Mouse (Mus musculus) G1E (cell line): ENCODE measurements around the gene Sap30bp. TPM values are rescaled to one million over a fixed set of nuclear protein-coding genes. Genes with fewer than 3 reads are reported as not detected.

Experiments
- ATAC-seq: 2 replicates; pipeline ENCODE4 v1.8.0; 2016; ENCODE audit warnings: mild to moderate bottlenecking; ENCODE audit not compliant: insufficient number of reproducible peaks, poor library complexity, low FRiP score, severe bottlenecking; ENCODE audit errors: extremely low read depth
- DNase-seq: peaks from one replicate; pipeline ENCODE4 v3.0.0; 2012; ENCODE audit warnings: low spot score
- H3K27me3 ChIP-seq: 2 replicates; pipeline ENCODE4 v1.6.1; 2012; ENCODE audit warnings: mild to moderate bottlenecking, low read length, inconsistent platforms; ENCODE audit not compliant: insufficient read depth
- H3K36me3 ChIP-seq: replicated peaks from 2 replicates; pipeline ENCODE3; 2012; ENCODE audit warnings: mild to moderate bottlenecking, inconsistent platforms
- H3K4me1 ChIP-seq: 2 replicates; pipeline ENCODE4 v1.6.1; 2012; ENCODE audit warnings: low read depth, low read length, inconsistent platforms, mixed read lengths; ENCODE audit not compliant: insufficient read depth
- H3K4me3 ChIP-seq: 2 replicates; pipeline ENCODE4 v1.5.1; 2012; ENCODE audit warnings: low read depth, mild to moderate bottlenecking, inconsistent platforms, low read length, moderate library complexity, mixed read lengths
- H3K9me3 ChIP-seq: replicated peaks from 2 replicates; pipeline ENCODE4 v1.6.1; 2012; ENCODE audit warnings: inconsistent platforms
- CTCF ChIP-seq: IDR thresholded peaks from 2 replicates; pipeline ENCODE4 v1.5.1; 2012; ENCODE audit warnings: low read depth, low read length, inconsistent platforms, mixed read lengths
- GATA1 ChIP-seq: IDR thresholded peaks from 2 replicates; pipeline ENCODE4 v1.6.1; 2012; ENCODE audit warnings: borderline replicate concordance, low read length, inconsistent platforms, mixed read lengths
- GATA2 ChIP-seq: IDR thresholded peaks from 2 replicates; pipeline ENCODE4 v1.6.1; 2012; ENCODE audit warnings: low read depth, low read length, inconsistent platforms, borderline replicate concordance
- POLR2AphosphoS5 ChIP-seq: IDR thresholded peaks from 2 replicates; pipeline ENCODE4 v1.6.1; 2012; ENCODE audit warnings: low read depth, low read length, inconsistent platforms; ENCODE audit not compliant: insufficient replicate concordance
- TAL1 ChIP-seq: conservative IDR thresholded peaks from 2 replicates; pipeline ENCODE4 v1.6.1; 2012; ENCODE audit warnings: low read depth, low read length, inconsistent platforms, mixed read lengths
- polyA plus RNA-seq: library from polyadenylated mRNA; stranded (reverse); fragments of >175 nt; gene quantifications from 2 replicates; pipeline ENCODE4 v1.2.3, GENCODE M21; 2012
- total RNA-seq, 2 experiments: library from RNA; stranded (forward) in 1 of 2; stranded (reverse) in 1 of 2; fragments of 200-1000 nt in 1 of 2; fragments of >200 nt in 1 of 2; fragmentation: Nextera tagmentation in 1 of 2; gene quantifications; 2 replicates each; pipeline ENCODE4 v1.2.3; 2014 to 2017

Gene Sap30bp
- total RNA-seq (2014; fragmentation: Nextera tagmentation), result 28.7 and 30.8 TPM in 2 replicates
- total RNA-seq (2017), result 110 and 131 TPM in 2 replicates
- polyA plus RNA-seq, result 23.4 and 27.8 TPM in 2 replicates

- peak; percentile 97 for ATAC-seq
- no peak for TF ChIP-seq GATA1
- no peak for TF ChIP-seq CTCF
- TF ChIP-seq POLR2AphosphoS5, result no peak
- no peak for TF ChIP-seq GATA2
- no peak for TF ChIP-seq TAL1
- peaks cover 37% of the 10 kb centered on the region for H3K4me1 ChIP-seq
- H3K9me3 ChIP-seq, result no peaks in the 10 kb centered on the region
- H3K27me3 ChIP-seq, result no peaks in the 10 kb centered on the region
- H3K36me3 ChIP-seq, result peaks cover 67% of the 10 kb centered on the region
- H3K4me3 ChIP-seq, result peak within 1 kb of the TSS; percentile 88
- peak; percentile 86 for DNase-seq
These were observed at the start of gene Sap30bp, which contains the start of gene Recql5 for GRCm38 (mm10) chr11:115933108-115933746. TSS of gene Sap30bp (plus strand) at chr11:115933282. TSS of gene Recql5 (minus strand) at chr11:115933477.

GRCm38 (mm10) chr11:115884361-115884760 lies 48.7 kb upstream of the Sap30bp start:
- TF ChIP-seq POLR2AphosphoS5 (no peak), CTCF (no peak)
- ATAC-seq (no peak), DNase-seq (no peak)
- H3K9me3 ChIP-seq, result no peaks in the 10 kb centered on the region
- H3K4me1 ChIP-seq, result peaks cover 6% of the 10 kb centered on the region; the same call in 1 of the 2 replicates
- no peak overlapping the region for H3K4me3 ChIP-seq
- peaks cover 81% of the 10 kb centered on the region for H3K27me3 ChIP-seq
- no peaks in the 10 kb centered on the region for H3K36me3 ChIP-seq

- H3K4me3 ChIP-seq, result no peak overlapping the region
These were observed 47.8 kb upstream of the Sap30bp start for GRCm38 (mm10) chr11:115885281-115885680.

GRCm38 (mm10) chr11:115886446-115886845 lies 46.6 kb upstream of the Sap30bp start:
- no peak for DNase-seq
- no peak for ATAC-seq
- Histone ChIP-seq H3K4me3 (no peak overlapping the region), H3K27me3 (peaks cover 77% of the 10 kb centered on the region), H3K9me3 (no peaks in the 10 kb centered on the region), H3K4me1 (peaks cover 6% of the 10 kb centered on the region; the same call in 1 of the 2 replicates), H3K36me3 (peaks cover 6% of the 10 kb centered on the region)
- no peak for TF ChIP-seq GATA2
- TF ChIP-seq TAL1, result no peak
- no peak for TF ChIP-seq CTCF
- TF ChIP-seq GATA1, result no peak
- no peak for TF ChIP-seq POLR2AphosphoS5

More at GRCm38 (mm10) chr11:115885281-115885680, 47.8 kb upstream of the Sap30bp start:
- no peaks in the 10 kb centered on the region for H3K36me3 ChIP-seq
- H3K9me3 ChIP-seq, result no peaks in the 10 kb centered on the region
- H3K4me1 ChIP-seq, result peaks cover 6% of the 10 kb centered on the region; the same call in 1 of the 2 replicates
- peaks cover 78% of the 10 kb centered on the region for H3K27me3 ChIP-seq
- DNase-seq, result no peak
- ATAC-seq, result no peak
- TF ChIP-seq GATA1, result no peak
- TF ChIP-seq POLR2AphosphoS5, result no peak
- no peak for TF ChIP-seq GATA2
- no peak for TF ChIP-seq TAL1
- no peak for TF ChIP-seq CTCF

- TF ChIP-seq GATA2 (no peak), GATA1 (no peak), TAL1 (no peak), CTCF (no peak), POLR2AphosphoS5 (no peak)
- ATAC-seq (no peak), DNase-seq (no peak)
- Histone ChIP-seq H3K27me3 (peaks cover 63% of the 10 kb centered on the region), H3K4me3 (no peak overlapping the region), H3K9me3 (no peaks in the 10 kb centered on the region), H3K36me3 (peaks cover 22% of the 10 kb centered on the region), H3K4me1 (peaks cover 6% of the 10 kb centered on the region; the same call in 1 of the 2 replicates)
These were observed 45.1 kb upstream of the Sap30bp start for GRCm38 (mm10) chr11:115888020-115888419.

GRCm38 (mm10) chr11:115889159-115889558 lies 43.9 kb upstream of the Sap30bp start:
- Histone ChIP-seq H3K36me3 (peaks cover 33% of the 10 kb centered on the region), H3K27me3 (peaks cover 53% of the 10 kb centered on the region), H3K9me3 (no peaks in the 10 kb centered on the region), H3K4me3 (no peak overlapping the region), H3K4me1 (peaks cover 6% of the 10 kb centered on the region; the same call in 1 of the 2 replicates)
- DNase-seq, result no peak
- no peak for ATAC-seq
- TF ChIP-seq POLR2AphosphoS5 (no peak), GATA1 (no peak), TAL1 (no peak), CTCF (no peak), GATA2 (no peak)
